Mouse (Mus musculus) C2C12 (cell line): Measurements from ENCODE around the gene Ly9.

Source experiments
- CEBPB ChIP-seq: IDR thresholded peaks from one replicate; pipeline ENCODE4 v1.6.1; 2011; ENCODE audit warnings: low read depth, mild to moderate bottlenecking, control low read depth, moderate library complexity
- CTCF ChIP-seq: IDR thresholded peaks from one replicate; pipeline ENCODE4 v1.5.1; 2011; ENCODE audit not compliant: control insufficient read depth, insufficient read depth, insufficient read length
- MAX ChIP-seq: IDR thresholded peaks from one replicate; pipeline ENCODE4 v1.6.1; 2011; ENCODE audit warnings: mild to moderate bottlenecking, control low read depth

DNA sequence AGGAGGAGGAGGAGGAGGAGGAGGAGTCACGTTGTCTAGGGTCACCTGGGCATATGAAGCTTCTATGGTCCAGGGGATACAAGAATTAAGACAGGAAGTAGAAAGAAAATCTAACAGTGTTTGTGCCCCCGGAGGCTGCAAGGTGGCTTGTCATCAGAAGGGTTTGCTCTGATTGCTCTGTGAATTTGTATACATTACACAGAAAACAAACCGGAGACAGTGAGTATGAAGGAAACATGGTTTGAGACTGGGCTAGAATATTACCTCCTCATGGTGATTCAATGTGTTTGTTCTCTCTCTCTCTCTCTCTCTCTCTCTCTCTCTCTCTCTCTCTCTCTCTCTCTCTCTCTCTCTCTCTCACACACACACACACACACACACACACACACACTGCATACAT lies 554 bp downstream of the Ly9 start:
- no peak for TF ChIP-seq CTCF
- no peak for TF ChIP-seq CEBPB
- TF ChIP-seq MAX: no peak
